Mouse (Mus musculus) kidney, adult 2 months (tissue): Measurements from ENCODE around the gene Uhrf1bp1. TPM values are rescaled to one million over a fixed set of nuclear protein-coding genes. Genes with fewer than 3 reads are reported as not detected.
A peak's percentile ranks its signal among the peaks of the same experiment; 100 is the strongest.

Source experiments
- DNase-seq: peaks from one replicate; pipeline ENCODE4 v3.0.0; 2021
- H3K27ac ChIP-seq: fragments of 200-500 bp; 2 replicates; pipeline ENCODE4 v1.5.1; 2012; ENCODE audit warnings: low read depth, low read length, control low read depth, inconsistent platforms; ENCODE audit not compliant: insufficient read depth
- H3K27me3 ChIP-seq: fragments of 200-500 bp; replicated peaks from 2 replicates; pipeline ENCODE4 v1.6.1; 2012; ENCODE audit warnings: mild to moderate bottlenecking, moderate library complexity, low read length, inconsistent platforms; ENCODE audit not compliant: control insufficient read depth, insufficient read depth
- H3K36me3 ChIP-seq: fragments of 200-500 bp; 2 replicates; pipeline ENCODE4 v1.6.1; 2012; ENCODE audit warnings: mild to moderate bottlenecking, moderate library complexity, low read length, inconsistent platforms; ENCODE audit not compliant: control insufficient read depth, insufficient read depth
- H3K4me1 ChIP-seq: fragments of 200-500 bp; 2 replicates; pipeline ENCODE4 v1.6.1; 2011; ENCODE audit warnings: low read length; ENCODE audit not compliant: control insufficient read depth, insufficient read depth
- H3K4me3 ChIP-seq: fragments of 200-500 bp; 2 replicates; pipeline ENCODE4 v1.5.1; 2011; ENCODE audit warnings: mild to moderate bottlenecking, low read depth, low read length, control low read depth; ENCODE audit not compliant: insufficient read depth
- CTCF ChIP-seq: fragments of 200-500 bp; conservative IDR thresholded peaks from 2 replicates; pipeline ENCODE4 v1.5.1; 2011; ENCODE audit warnings: low read depth, mild to moderate bottlenecking, control low read depth, low read length, moderate library complexity, mixed read lengths; ENCODE audit not compliant: insufficient read depth, insufficient read length
- POLR2A ChIP-seq: fragments of 200-500 bp; IDR thresholded peaks from one replicate; pipeline ENCODE4 v1.6.1; 2011; ENCODE audit warnings: low read depth, low read length, control low read depth
- WGBS: fragments of 180-500 bp; shearing (Covaris S2); methylation state at CpG from one replicate; pipeline ENCODE4 v1.1.7; 2018; 5-methylcytosine and 5-hydroxymethylcytosine counted together
- polyA plus RNA-seq: library from polyadenylated mRNA; depleted of rRNA; stranded (reverse); fragments of >200 nt; gene quantifications from 2 replicates; pipeline ENCODE4 v1.2.3, GENCODE M21; 2012

Uhrf1bp1 gene
- polyA plus RNA-seq, 1 experiment: 8.0 TPM

GRCm38 (mm10) chr17:27848351-27848750 is 7.9 kb upstream of the Uhrf1bp1 start:
- Histone ChIP-seq H3K4me3 (no peak overlapping the region), H3K27ac (no peak overlapping the region), H3K27me3 (no peaks in the 10 kb centered on the region), H3K4me1 (no peaks in the 10 kb centered on the region), H3K36me3 (peaks cover 3% of the 10 kb centered on the region; the same call in 1 of the 2 replicates)
- DNase-seq: no peak
- WGBS: 100% methylated on average over 1 of the region's 1 CpGs
- TF ChIP-seq CTCF (no peak), POLR2A (no peak)

- WGBS: 40% methylated on average over 3 of the region's 3 CpGs
- peaks cover 1% of the 10 kb centered on the region; the same call in 1 of the 2 replicates for H3K36me3 ChIP-seq
- no peaks in the 10 kb centered on the region for H3K4me1 ChIP-seq
- no peak overlapping the region for H3K27ac ChIP-seq
- TF ChIP-seq POLR2A: no peak
- no peak for TF ChIP-seq CTCF
- peak; percentile 20 for DNase-seq
- no peak overlapping the region for H3K4me3 ChIP-seq
- H3K27me3 ChIP-seq: no peaks in the 10 kb centered on the region
Measured at GRCm38 (mm10) chr17:27851076-27851475, 5.2 kb upstream of the Uhrf1bp1 start.

DNA sequence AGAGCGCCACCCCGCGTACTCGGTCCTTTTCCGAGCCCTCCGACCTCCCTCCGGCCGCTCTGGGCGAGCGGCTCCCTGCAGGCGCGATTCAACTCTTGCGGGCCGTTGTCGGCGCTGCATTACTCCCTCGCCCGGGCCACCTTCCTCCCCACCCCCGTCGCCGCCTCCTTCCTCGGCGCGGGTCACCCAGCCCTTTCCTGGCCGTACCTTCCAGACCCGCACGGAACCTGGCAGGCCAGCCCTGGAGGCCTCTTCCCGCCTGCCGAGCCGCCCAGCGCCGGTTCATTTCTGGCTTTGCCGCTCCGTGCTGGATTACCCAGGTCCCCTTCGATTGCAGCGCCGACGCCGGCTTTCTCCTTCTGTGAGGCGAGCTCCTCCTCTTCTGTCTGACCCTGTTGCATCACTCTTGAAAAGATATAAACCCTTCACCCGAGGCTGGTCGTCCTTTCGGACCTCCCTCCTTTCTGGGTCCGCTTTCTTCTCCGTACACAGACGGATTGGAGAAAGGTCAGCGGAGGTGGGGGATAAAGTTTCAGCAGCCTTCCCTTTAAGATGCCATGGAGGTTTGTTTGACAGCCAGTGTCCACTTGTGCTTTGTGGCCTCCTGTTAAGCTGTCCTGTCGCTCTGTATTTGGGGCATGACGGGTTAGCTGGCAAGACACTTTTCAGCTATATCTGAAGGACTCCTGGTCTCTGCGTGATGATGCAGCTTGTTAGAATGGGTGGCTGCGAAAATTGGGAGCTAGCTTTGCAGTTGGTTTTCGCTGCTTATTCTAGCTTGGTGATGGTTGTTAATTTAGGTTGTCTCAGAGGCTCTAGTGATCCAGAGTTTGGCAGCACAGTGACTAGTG is 782 bp downstream of the Uhrf1bp1 start:
- 1% methylated on average over 52 of the region's 52 CpGs for WGBS

DNA sequence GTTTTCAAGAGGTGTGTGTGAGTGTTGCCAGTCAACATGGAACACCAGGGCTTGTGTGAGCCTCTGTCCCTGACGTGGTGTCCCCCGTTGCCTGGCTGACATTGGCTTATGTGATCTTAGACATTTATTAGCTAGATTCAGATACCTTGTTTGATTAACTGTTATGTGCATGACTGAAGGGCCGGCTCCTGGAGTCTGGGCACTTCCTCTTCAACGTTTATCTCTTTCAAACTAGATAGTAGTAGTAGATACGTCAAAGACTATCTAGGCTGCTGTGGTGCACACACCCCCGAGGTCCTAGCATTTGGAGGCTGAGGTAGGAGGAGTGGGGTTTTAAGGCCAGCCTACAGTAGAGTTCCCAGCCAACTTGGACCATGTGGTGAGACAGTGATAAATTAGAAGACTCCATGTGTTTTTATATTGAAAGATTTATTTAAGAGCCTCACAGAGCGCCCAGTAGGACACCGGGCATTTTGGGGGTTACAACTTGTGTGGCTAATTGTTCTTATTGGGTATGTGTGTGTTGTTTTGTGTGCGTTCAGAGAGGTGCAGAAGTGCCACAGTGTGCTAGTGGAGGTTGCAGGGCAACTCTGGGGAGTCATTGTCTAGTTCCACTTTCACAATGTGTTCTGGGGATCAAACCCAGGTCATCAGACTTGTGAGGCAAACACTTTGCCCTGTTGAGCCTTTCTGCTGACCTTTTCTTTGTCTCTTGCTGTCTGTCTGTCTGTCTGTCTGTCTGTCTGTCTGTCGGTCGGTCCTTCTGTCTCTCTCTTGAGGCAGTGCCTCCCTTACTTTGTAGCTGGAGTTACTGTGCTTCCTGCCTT is 1.6 kb downstream of the Uhrf1bp1 start:
- no peak overlapping the region for H3K27ac ChIP-seq
- peaks cover 16% of the 10 kb centered on the region for H3K4me1 ChIP-seq
- DNase-seq: no peak
- H3K36me3 ChIP-seq: no peaks in the 10 kb centered on the region
- no peak for TF ChIP-seq CTCF
- TF ChIP-seq POLR2A: no peak
- no peaks in the 10 kb centered on the region for H3K27me3 ChIP-seq
- peak overlapping the region; percentile 96 for H3K4me3 ChIP-seq
- 34% methylated on average over 11 of the region's 11 CpGs for WGBS

More for the DNA sequence above, 782 bp downstream of the Uhrf1bp1 start:
- peak overlapping the region; percentile 96 for H3K4me3 ChIP-seq
- H3K27me3 ChIP-seq: no peaks in the 10 kb centered on the region
- H3K27ac ChIP-seq: peak overlapping the region; percentile 63
- TF ChIP-seq POLR2A: no peak
- TF ChIP-seq CTCF: no peak
- peak; percentile 83 for DNase-seq
- H3K36me3 ChIP-seq: no peaks in the 10 kb centered on the region
- H3K4me1 ChIP-seq: peaks cover 16% of the 10 kb centered on the region

DNA sequence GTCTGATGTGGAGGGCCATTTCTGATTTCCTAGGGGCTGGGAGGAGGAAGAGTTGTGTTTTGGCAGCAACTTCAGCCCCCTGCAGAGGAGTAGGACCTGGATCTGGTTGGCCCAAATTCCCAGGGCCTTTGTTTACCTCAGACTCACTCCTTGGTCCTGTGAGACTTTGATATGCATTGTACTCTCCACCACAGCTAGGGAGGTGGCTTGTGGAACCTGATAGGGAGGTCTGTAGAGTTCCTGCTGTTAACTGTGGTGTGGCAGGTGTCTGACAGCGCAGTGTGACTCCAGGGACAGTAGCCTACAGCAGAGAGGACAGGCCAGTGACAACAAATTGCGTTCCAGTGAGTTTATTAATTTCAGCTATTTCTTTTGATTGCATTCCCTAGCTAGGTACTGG is 2.9 kb downstream of the Uhrf1bp1 start:
- Histone ChIP-seq H3K27ac (no peak overlapping the region), H3K27me3 (no peaks in the 10 kb centered on the region), H3K4me1 (peaks cover 16% of the 10 kb centered on the region), H3K36me3 (no peaks in the 10 kb centered on the region), H3K4me3 (no peak overlapping the region)
- no peak for DNase-seq
- 59% methylated on average over 2 of the region's 2 CpGs for WGBS
- TF ChIP-seq POLR2A (no peak), CTCF (no peak)

DNA sequence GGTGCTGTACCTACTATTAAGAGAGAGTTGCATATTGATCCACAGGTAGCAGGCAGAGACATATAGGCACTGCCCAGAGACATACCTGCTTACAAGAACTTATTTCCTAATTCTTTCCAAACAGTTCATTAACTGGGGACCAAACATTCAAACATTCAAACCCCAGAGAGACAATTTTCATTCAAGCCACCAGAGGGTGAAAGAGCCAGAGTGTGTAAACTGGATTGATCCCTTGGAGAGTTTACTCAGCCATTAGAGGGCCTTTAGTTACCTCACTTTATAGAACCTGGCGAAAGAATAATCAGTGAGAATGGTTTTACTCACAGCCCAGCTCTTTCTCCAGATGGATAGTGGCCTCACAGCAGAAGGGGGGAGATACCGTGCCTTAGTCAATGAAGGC is 9.2 kb downstream of the Uhrf1bp1 start:
- no peak overlapping the region for H3K4me3 ChIP-seq
- no peaks in the 10 kb centered on the region for H3K4me1 ChIP-seq
- H3K27ac ChIP-seq: no peak overlapping the region
- no peaks in the 10 kb centered on the region for H3K36me3 ChIP-seq
- WGBS: 83% methylated on average over 2 of the region's 2 CpGs
- no peak for DNase-seq
- H3K27me3 ChIP-seq: no peaks in the 10 kb centered on the region
- TF ChIP-seq CTCF (no peak), POLR2A (no peak)

DNA sequence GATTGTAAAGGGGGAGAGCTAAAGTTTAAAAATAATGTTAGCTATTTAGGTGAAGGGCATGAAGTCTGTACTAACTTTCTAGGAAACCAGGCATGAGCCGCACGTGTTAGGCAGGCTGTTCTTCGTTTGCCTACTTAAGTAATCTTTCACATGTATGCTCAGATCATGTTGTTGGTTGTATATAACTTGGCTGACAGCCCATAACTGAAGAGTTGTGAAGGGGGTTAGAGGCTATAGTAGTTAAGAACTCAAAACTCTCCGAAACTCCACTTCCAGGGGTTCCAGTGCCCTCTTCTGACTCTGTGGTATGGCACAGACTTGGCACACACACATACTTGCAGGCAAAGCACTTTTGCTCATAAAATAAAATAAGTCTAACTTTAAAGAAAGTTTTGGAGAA is 10.5 kb downstream of the Uhrf1bp1 start:
- no peaks in the 10 kb centered on the region for H3K36me3 ChIP-seq
- WGBS: 79% methylated on average over 4 of the region's 4 CpGs
- no peak overlapping the region for H3K27ac ChIP-seq
- H3K4me3 ChIP-seq: no peak overlapping the region
- H3K27me3 ChIP-seq: no peaks in the 10 kb centered on the region
- DNase-seq: no peak
- TF ChIP-seq CTCF: no peak
- no peak for TF ChIP-seq POLR2A
- H3K4me1 ChIP-seq: no peaks in the 10 kb centered on the region
